Mouse (Mus musculus): Measurements from ENCODE around the gene Fibcd1.

Fibcd1 gene

GRCm38 (mm10) chr2:31858500-31858899 is 12.7 kb upstream of the Fibcd1 start:
- no peak for DNase-seq (ENCODE audit: low spot score in 2 of 2)

- no peak for DNase-seq (ENCODE audit: low spot score in 2 of 2)
Measured at GRCm38 (mm10) chr2:31857180-31857579, 11.4 kb upstream of the Fibcd1 start.

GRCm38 (mm10) chr2:31855991-31856390 is 10.2 kb upstream of the Fibcd1 start:
- DNase-seq (ENCODE audit: low spot score in 2 of 2): no peak

- DNase-seq (ENCODE audit: low spot score in 2 of 2): no peak
Measured at GRCm38 (mm10) chr2:31850141-31850540, 4.3 kb upstream of the Fibcd1 start.

- DNase-seq (ENCODE audit: low spot score in 2 of 2): peak; percentile 44 to 48
Measured at GRCm38 (mm10) chr2:31847908-31848307, 2.1 kb upstream of the Fibcd1 start.

GRCm38 (mm10) chr2:31846692-31847660 is 1.2 kb upstream of the Fibcd1 start:
- no peak for DNase-seq (ENCODE audit: low spot score in 2 of 2)

- DNase-seq (ENCODE audit: low spot score in 2 of 2): no peak
Measured at GRCm38 (mm10) chr2:31845512-31845895, 301 bp downstream of the Fibcd1 start.

GRCm38 (mm10) chr2:31844729-31845136 is 1.1 kb downstream of the Fibcd1 start:
- DNase-seq (ENCODE audit: low spot score in 2 of 2): no peak

GRCm38 (mm10) chr2:31838868-31839267 is 6.9 kb downstream of the Fibcd1 start:
- DNase-seq (ENCODE audit: low spot score in 2 of 2): no peak

- no peak for DNase-seq (ENCODE audit: low spot score in 2 of 2)
Measured at GRCm38 (mm10) chr2:31836985-31837384, 8.8 kb downstream of the Fibcd1 start.

- no peak for DNase-seq (ENCODE audit: low spot score in 2 of 2)
Measured at GRCm38 (mm10) chr2:31836091-31836490, 9.7 kb downstream of the Fibcd1 start.

GRCm38 (mm10) chr2:31828311-31828825 is 17.4 kb downstream of the Fibcd1 start:
- no peak for DNase-seq (ENCODE audit: low spot score in 2 of 2)

GRCm38 (mm10) chr2:31827877-31828276 is 17.9 kb downstream of the Fibcd1 start:
- DNase-seq (ENCODE audit: low spot score in 2 of 2): no peak

GRCm38 (mm10) chr2:31826094-31827085 is 19.4 kb downstream of the Fibcd1 start:
- no peak for DNase-seq (ENCODE audit: low spot score in 2 of 2)

- no peak for DNase-seq (ENCODE audit: low spot score in 2 of 2)
Measured at GRCm38 (mm10) chr2:31825469-31825911, 20.3 kb downstream of the Fibcd1 start.

GRCm38 (mm10) chr2:31823933-31824730 is 21.7 kb downstream of the Fibcd1 start:
- DNase-seq (ENCODE audit: low spot score in 2 of 2): no peak

- peak; percentile 90 to 91 for DNase-seq (ENCODE audit: low spot score in 2 of 2)
Measured at GRCm38 (mm10) chr2:31822524-31823371, 23.1 kb downstream of the Fibcd1 start.

- peak; percentile 61 to 71 for DNase-seq (ENCODE audit: low spot score in 2 of 2)
Measured at GRCm38 (mm10) chr2:31815367-31815766, 30.4 kb downstream of the Fibcd1 start.

- peak in 1 of 2 experiments; percentile 22 for DNase-seq (ENCODE audit: low spot score in 2 of 2)
Measured at GRCm38 (mm10) chr2:31814699-31815098, 31.1 kb downstream of the Fibcd1 start.

- no peak for DNase-seq (ENCODE audit: low spot score in 2 of 2)
Measured at GRCm38 (mm10) chr2:31813641-31814040, 32.2 kb downstream of the Fibcd1 start.
